Comparison of ENCODE assay signal across 8 mouse cellular contexts in genomic region chr2:181680716-181681117, GRCm38 (mm10). TPM values are rescaled to one million over a fixed set of nuclear protein-coding genes. Genes with fewer than 3 reads are reported as not detected.
DNase-seq lines count a peak whose midpoint lies in the region; ATAC-seq and TF ChIP-seq lines count a peak whose summit lies in the region.

No protein-coding gene starts in this region.

- peaks cover 22% of the 10 kb centered on the region for H3K4me1 ChIP-seq in kidney, embryonic 15.5 days
- peaks cover 11% of the 10 kb centered on the region for H3K4me1 ChIP-seq in G1E (ENCODE audit: insufficient read depth, low read depth, low read length)
- H3K4me1 ChIP-seq in embryonic facial prominence, embryonic 13.5 days = peaks cover 20% of the 10 kb centered on the region
- peaks cover 10% of the 10 kb centered on the region; the same call in 1 of the 2 replicates for H3K4me1 ChIP-seq in kidney, postnatal 0 days (replicated peaks; ENCODE audit: insufficient read depth, low read length)

- H3K27me3 ChIP-seq in kidney, embryonic 15.5 days = no peaks in the 10 kb centered on the region
- H3K27me3 ChIP-seq in G1E (ENCODE audit: insufficient read depth, low read length) = peaks cover 64% of the 10 kb centered on the region
- no peaks in the 10 kb centered on the region for H3K27me3 ChIP-seq in embryonic facial prominence, embryonic 13.5 days
- H3K27me3 ChIP-seq in kidney, postnatal 0 days (ENCODE audit: insufficient read depth, low read length) = no peaks in the 10 kb centered on the region

- peak; percentile 16 for ATAC-seq in kidney, embryonic 15.5 days (replicated peaks; ENCODE audit: low FRiP score)
- no peak for ATAC-seq in G1E (ENCODE audit: extremely low read depth, insufficient number of reproducible peaks, low FRiP score, poor library complexity, severe bottlenecking)
- no peak for ATAC-seq in embryonic facial prominence, embryonic 13.5 days (ENCODE audit: insufficient number of reproducible peaks, insufficient read depth, low FRiP score, low TSS enrichment, low read depth)
- peak; percentile 26; the same call in 1 of the 2 replicates for ATAC-seq in kidney, postnatal 0 days (replicated peaks; ENCODE audit: low FRiP score, low read depth)

- H3K4me3 ChIP-seq in kidney, embryonic 15.5 days (replicated peaks) = peak overlapping the region; percentile 71
- H3K4me3 ChIP-seq in G1E (ENCODE audit: low read depth, low read length) = peak overlapping the region; percentile 66; the same call in 1 of the 2 replicates
- H3K4me3 ChIP-seq in embryonic facial prominence, embryonic 13.5 days = peak overlapping the region; percentile 66
- peak overlapping the region; percentile 71 for H3K4me3 ChIP-seq in kidney, postnatal 0 days (replicated peaks; ENCODE audit: low read depth, low read length)

- peak overlapping the region; percentile 91 for H3K4me2 ChIP-seq in kidney, embryonic 15.5 days
- H3K4me2 ChIP-seq in embryonic facial prominence, embryonic 13.5 days = peak overlapping the region; percentile 89
- peak overlapping the region; percentile 94 for H3K4me2 ChIP-seq in kidney, postnatal 0 days (ENCODE audit: low read length)

- H3K9me3 ChIP-seq in kidney, embryonic 15.5 days (replicated peaks) = no peaks in the 10 kb centered on the region
- H3K9me3 ChIP-seq in G1E (replicated peaks) = no peaks in the 10 kb centered on the region
- no peaks in the 10 kb centered on the region for H3K9me3 ChIP-seq in embryonic facial prominence, embryonic 13.5 days
- H3K9me3 ChIP-seq in kidney, postnatal 0 days (replicated peaks; ENCODE audit: low read length) = no peaks in the 10 kb centered on the region

- DNase-seq in kidney, adult 8-10 months = no peak
- DNase-seq in G1E (ENCODE audit: low spot score) = no peak
- DNase-seq in kidney, postnatal 0 days (ENCODE audit: low spot score) = peak; percentile 15
- DNase-seq in naive thymus-derived CD4-positive, alpha-beta T cell, adult 2 months (ENCODE audit: low read depth) = peak; percentile 55
- DNase-seq in urinary bladder, postnatal 25 days (ENCODE audit: low spot score) = no peak
- DNase-seq in thymus, adult 18-20 months = no peak

- peak overlapping the region; percentile 52 for H3K27ac ChIP-seq in kidney, embryonic 15.5 days
- no peak overlapping the region; the same call in 1 of the 2 replicates for H3K27ac ChIP-seq in embryonic facial prominence, embryonic 13.5 days
- H3K27ac ChIP-seq in kidney, postnatal 0 days = peak overlapping the region; percentile 50; the same call in 1 of the 2 replicates

- H3K9ac ChIP-seq in kidney, embryonic 15.5 days = peak overlapping the region; percentile 78
- peak overlapping the region; percentile 90 for H3K9ac ChIP-seq in embryonic facial prominence, embryonic 13.5 days
- peak overlapping the region; percentile 83 for H3K9ac ChIP-seq in kidney, postnatal 0 days (ENCODE audit: low read depth, low read length)

- 14% methylated on average over 7 of the region's 7 CpGs for WGBS in kidney, embryonic 15.5 days
- 14% methylated on average over 7 of the region's 7 CpGs for WGBS in embryonic facial prominence, embryonic 13.5 days
- WGBS in kidney, postnatal 0 days = 15% methylated on average over 7 of the region's 7 CpGs

- no peaks in the 10 kb centered on the region for H3K36me3 ChIP-seq in kidney, embryonic 15.5 days
- H3K36me3 ChIP-seq in G1E (replicated peaks) = no peaks in the 10 kb centered on the region
- H3K36me3 ChIP-seq in embryonic facial prominence, embryonic 13.5 days = peaks cover 11% of the 10 kb centered on the region
- 0 out of 2 replicates have a peak, but pooled peaks cover 5% of the 10 kb centered on the region for H3K36me3 ChIP-seq in kidney, postnatal 0 days (ENCODE audit: insufficient read depth, low read length)

- TF ChIP-seq CTCF in G1E (IDR thresholded peaks at IDR 0.05; ENCODE audit: low read depth, low read length) = no peak
- no peak for TF ChIP-seq CTCF in kidney, postnatal 0 days (IDR thresholded peaks at IDR 0.05; ENCODE audit: low read depth)

RNA-seq across cellular contexts. Expression of gene Tcea2, which starts 0.6 kb away (rescaled TPM):
- polyA plus RNA-seq in kidney, embryonic 15.5 days (2015; fragmentation: Nextera tagmentation; extraction: Ambion mirVana) = 25.6 and 25.9 TPM in 2 replicates
- total RNA-seq in G1E (2014; fragmentation: Nextera tagmentation) (not detected in 2 replicates), G1E (2017) (1.2 TPM in 2 replicates)
- 0.28 and 0.32 TPM in 2 replicates for polyA plus RNA-seq in G1E (2012)
- 30.4 and 33.0 TPM in 2 replicates for polyA plus RNA-seq in embryonic facial prominence, embryonic 13.5 days (2015; fragmentation: Nextera tagmentation; extraction: Ambion mirVana)
- polyA plus RNA-seq in kidney, postnatal 0 days (2015; fragmentation: Nextera tagmentation; extraction: Ambion mirVana) = 22.6 and 23.4 TPM in 2 replicates

RNA-seq across cellular contexts. Expression of gene Sox18, which starts 9.3 kb away (rescaled TPM):
- polyA plus RNA-seq in kidney, embryonic 15.5 days (2015; fragmentation: Nextera tagmentation; extraction: Ambion mirVana) = 48.1 and 49.9 TPM in 2 replicates
- total RNA-seq in G1E (2014; fragmentation: Nextera tagmentation) (not detected in 2 replicates), G1E (2017) (0.05 TPM in 1 of 2 replicates, not detected in the other)
- polyA plus RNA-seq in G1E (2012) = 0.04 TPM in 1 of 2 replicates, not detected in the other
- polyA plus RNA-seq in embryonic facial prominence, embryonic 13.5 days (2015; fragmentation: Nextera tagmentation; extraction: Ambion mirVana) = 88.3 and 92.4 TPM in 2 replicates
- 56.6 and 62.2 TPM in 2 replicates for polyA plus RNA-seq in kidney, postnatal 0 days (2015; fragmentation: Nextera tagmentation; extraction: Ambion mirVana)

RNA-seq across cellular contexts. Expression of gene Rgs19, which starts 13.1 kb away (rescaled TPM):
- 56.6 and 61.7 TPM in 2 replicates for polyA plus RNA-seq in kidney, embryonic 15.5 days (2015; fragmentation: Nextera tagmentation; extraction: Ambion mirVana)
- total RNA-seq in G1E (2014; fragmentation: Nextera tagmentation) (62.5 TPM in 2 replicates), G1E (2017) (49.6 and 52.4 TPM in 2 replicates)
- 52.2 and 65.5 TPM in 2 replicates for polyA plus RNA-seq in G1E (2012)
- 83.5 and 86.1 TPM in 2 replicates for polyA plus RNA-seq in embryonic facial prominence, embryonic 13.5 days (2015; fragmentation: Nextera tagmentation; extraction: Ambion mirVana)
- polyA plus RNA-seq in kidney, postnatal 0 days (2015; fragmentation: Nextera tagmentation; extraction: Ambion mirVana) = 38.9 and 41.7 TPM in 2 replicates

RNA-seq across cellular contexts. Expression of gene Lkaaear1, which starts 17.5 kb away (rescaled TPM):
- polyA plus RNA-seq in kidney, embryonic 15.5 days (2015; fragmentation: Nextera tagmentation; extraction: Ambion mirVana) = 0.22 TPM in 1 of 2 replicates, not detected in the other
- total RNA-seq in G1E (2014; fragmentation: Nextera tagmentation) = not detected in 2 replicates
- total RNA-seq in G1E (2017) = not detected in 2 replicates
- not detected in 2 replicates for polyA plus RNA-seq in G1E (2012)
- polyA plus RNA-seq in embryonic facial prominence, embryonic 13.5 days (2015; fragmentation: Nextera tagmentation; extraction: Ambion mirVana) = not detected in 2 replicates
- polyA plus RNA-seq in kidney, postnatal 0 days (2015; fragmentation: Nextera tagmentation; extraction: Ambion mirVana) = not detected in 2 replicates

RNA-seq across cellular contexts. Expression of gene Gm29797, which starts 23.9 kb away (rescaled TPM):
- polyA plus RNA-seq in kidney, embryonic 15.5 days (2015; fragmentation: Nextera tagmentation; extraction: Ambion mirVana) = 0.21 TPM in 1 of 2 replicates, not detected in the other
- not detected in 2 replicates for total RNA-seq in G1E (2014; fragmentation: Nextera tagmentation)
- total RNA-seq in G1E (2017) = not detected in 2 replicates
- polyA plus RNA-seq in G1E (2012) = 0.12 TPM in 1 of 2 replicates, not detected in the other
- not detected in 2 replicates for polyA plus RNA-seq in embryonic facial prominence, embryonic 13.5 days (2015; fragmentation: Nextera tagmentation; extraction: Ambion mirVana)
- not detected in 2 replicates for polyA plus RNA-seq in kidney, postnatal 0 days (2015; fragmentation: Nextera tagmentation; extraction: Ambion mirVana)

Comparison
In these comparisons a context has a peak if more than half of its experiments do, and no peak if none do; other contexts are left out.
1. DNase-seq: peak in kidney, postnatal 0 days (single experiment) and naive thymus-derived CD4-positive, alpha-beta T cell, adult 2 months (single experiment); none in kidney, adult 8-10 months (0 of 2), G1E (single experiment), urinary bladder, postnatal 25 days (single experiment) and thymus, adult 18-20 months (0 of 2).
2. ATAC-seq: peak in kidney, embryonic 15.5 days (single experiment) and kidney, postnatal 0 days (single experiment); none in G1E (single experiment) and embryonic facial prominence, embryonic 13.5 days (single experiment).
3. RNA of gene Tcea2, which starts 0.6 kb away (polyA plus RNA-seq): 30.4 to 33.0 TPM in embryonic facial prominence, embryonic 13.5 days, 25.6 to 25.9 TPM in kidney, embryonic 15.5 days and 22.6 to 23.4 TPM in kidney, postnatal 0 days; 0.28 to 0.32 TPM in G1E; every median in the first group is over 10 times any median in the second.
4. RNA of gene Sox18, which starts 9.3 kb away (polyA plus RNA-seq): 88.3 to 92.4 TPM in embryonic facial prominence, embryonic 13.5 days, 56.6 to 62.2 TPM in kidney, postnatal 0 days and 48.1 to 49.9 TPM in kidney, embryonic 15.5 days; 0.04 TPM in G1E; every median in the first group is over 10 times any median in the second.
5. Peak in every context shown above with its lines, with median percentiles within 50 percentile points of each other: H3K4me2 ChIP-seq, H3K4me3 ChIP-seq and H3K9ac ChIP-seq.